Mouse (Mus musculus): ENCODE results near the gene Olfr263.
A peak's percentile ranks its signal among the peaks of the same experiment; 100 is the strongest.
"Not testable (repeated sequence)": the region's sequence is repeated elsewhere in the genome, so short reads cannot be mapped to it uniquely, and the experiment has no call there.

Gene Olfr263

GRCm38 (mm10) chr13:21129339-21129738, at the start of gene Olfr263:
Gene Olfr263 (plus strand): TSS chr13:21129639.
- not testable (repeated sequence) for DNase-seq (ENCODE audit: low read depth)

DNA sequence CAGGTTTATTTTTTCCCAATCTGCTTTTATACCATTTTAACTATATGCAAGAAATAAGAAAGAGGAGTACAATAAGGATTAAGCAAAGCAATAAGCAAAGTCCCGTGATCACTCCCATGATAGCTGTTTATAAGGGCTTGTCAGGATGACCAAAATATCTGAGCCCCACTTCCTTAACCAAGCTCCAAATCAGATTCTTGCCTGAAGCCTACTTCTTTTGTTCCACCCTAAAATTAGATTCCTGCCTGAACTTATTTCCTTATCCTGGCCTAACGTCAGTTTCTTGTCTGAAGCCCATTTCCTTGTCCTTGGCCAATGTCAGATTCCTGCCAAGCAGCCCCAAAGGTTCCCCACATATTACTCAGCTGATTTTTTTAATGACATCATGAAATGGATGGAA, 46.8 kb upstream of the Olfr263 start:
- DNase-seq (ENCODE audit: low read depth): no peak

- DNase-seq (ENCODE audit: low read depth): no peak
Observed at GRCm38 (mm10) chr13:21109759-21110158, 19.7 kb upstream of the Olfr263 start.

- DNase-seq (ENCODE audit: low read depth): no peak
Observed at GRCm38 (mm10) chr13:21110441-21110840, 19.0 kb upstream of the Olfr263 start.

GRCm38 (mm10) chr13:21111183-21111582, 18.3 kb upstream of the Olfr263 start, which contains the start of gene Olfr1369-ps1:
Gene Olfr1369-ps1 (plus strand): TSS chr13:21111483.
- not testable (repeated sequence) for DNase-seq (ENCODE audit: low read depth)

DNA sequence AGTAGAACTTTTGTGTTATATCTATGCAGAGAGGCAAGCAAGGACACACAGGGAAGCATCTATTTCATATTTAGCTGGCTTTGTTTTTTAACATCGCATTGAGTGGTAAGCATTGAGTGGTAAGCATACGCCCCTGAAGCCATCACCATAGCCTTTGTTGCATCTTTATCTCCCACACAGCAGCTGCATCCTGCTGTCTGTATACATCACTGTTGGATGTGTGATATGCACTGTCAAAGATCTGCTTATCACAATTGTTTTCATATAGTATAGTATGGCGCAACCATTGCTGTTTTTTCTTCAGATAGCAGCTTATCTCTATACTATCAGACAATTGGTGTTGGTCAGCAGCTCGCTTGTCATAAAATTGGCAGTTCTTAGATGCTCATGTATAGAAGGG, 15.3 kb upstream of the Olfr263 start:
- DNase-seq (ENCODE audit: low read depth): no peak

DNA sequence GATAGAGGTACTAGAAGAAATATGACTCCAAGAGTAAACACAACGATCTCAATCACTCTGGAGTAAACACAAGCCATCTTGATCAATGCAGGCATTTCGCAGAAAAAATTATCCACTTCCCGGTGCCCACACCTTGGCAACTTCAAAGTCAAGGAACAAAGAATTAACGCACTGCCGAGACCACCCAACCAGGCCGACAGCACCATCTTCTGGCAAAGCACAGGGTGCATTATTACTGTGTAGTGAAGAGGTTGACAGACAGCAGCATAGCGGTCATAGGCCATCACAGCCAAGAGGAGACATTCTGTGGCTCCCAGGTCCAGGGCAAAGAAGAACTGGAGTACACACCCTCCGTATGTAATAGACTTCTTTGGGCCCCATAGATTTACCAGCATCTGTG, 13.0 kb downstream of the Olfr263 start:
- DNase-seq (ENCODE audit: low read depth): no peak

DNA sequence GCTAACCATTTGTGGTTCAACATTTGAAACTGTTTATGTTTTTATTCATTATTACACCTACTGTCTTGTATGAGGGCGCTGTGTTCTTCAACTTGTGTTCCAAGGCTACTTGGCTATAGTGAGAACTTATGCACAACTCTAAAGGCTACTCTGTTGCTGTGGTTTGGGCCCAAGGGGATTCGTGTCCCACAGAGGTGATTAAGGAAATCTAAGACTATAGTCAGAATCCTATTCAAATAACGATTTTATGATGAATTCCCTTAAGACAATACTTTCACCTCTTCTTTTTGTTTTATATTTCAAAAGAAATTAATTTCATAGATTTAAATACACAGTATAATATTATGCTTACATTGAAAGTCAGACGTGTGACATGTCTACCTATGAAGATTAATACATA, 16.3 kb downstream of the Olfr263 start, which contains the start of gene Olfr1368:
Gene Olfr1368, minus strand, starts transcription at position 101 of the 400 bp plus-strand sequence.
- DNase-seq (ENCODE audit: low read depth): no peak

DNA sequence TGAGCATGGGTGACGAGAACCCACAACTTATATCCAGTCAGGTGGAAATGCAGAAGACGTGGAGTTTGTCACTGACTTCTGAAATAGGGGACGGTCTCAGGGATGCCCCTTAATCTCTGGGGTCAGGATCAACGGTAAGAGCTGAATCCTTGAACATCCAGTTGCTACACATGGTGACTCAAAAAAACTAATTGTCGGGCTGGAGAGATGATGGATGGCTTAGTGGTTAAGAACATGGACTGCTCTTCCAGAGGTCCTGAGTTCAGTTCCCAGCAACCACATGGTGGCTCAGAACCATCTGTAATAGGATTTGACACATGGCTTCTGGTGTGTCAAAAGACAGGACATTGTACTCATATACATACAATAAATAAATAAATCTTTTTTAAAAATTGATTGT, 26.4 kb downstream of the Olfr263 start:
- DNase-seq (ENCODE audit: low read depth): no peak

- DNase-seq (ENCODE audit: low read depth): no peak
Observed at GRCm38 (mm10) chr13:21158071-21158470, 28.6 kb downstream of the Olfr263 start.

- no peak for DNase-seq (ENCODE audit: low read depth)
Observed at GRCm38 (mm10) chr13:21158785-21159474, 29.5 kb downstream of the Olfr263 start.

DNA sequence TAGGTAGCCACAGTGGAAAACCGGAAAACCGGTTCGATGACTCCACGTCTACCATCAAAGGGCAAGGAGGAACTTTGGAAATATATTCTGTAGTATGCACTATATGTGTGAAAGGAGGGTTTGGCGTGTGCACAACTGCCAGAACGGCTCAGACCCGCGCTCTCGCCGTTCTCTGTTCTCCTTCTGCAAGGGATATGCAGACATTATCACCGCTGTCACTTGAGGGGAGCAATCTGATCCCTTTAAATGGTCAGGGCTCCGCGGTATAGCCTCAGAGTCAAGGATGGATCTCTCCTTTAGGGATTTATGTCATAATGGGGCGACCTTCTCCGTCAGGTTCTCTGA, 30.0 kb downstream of the Olfr263 start:
- no peak for DNase-seq (ENCODE audit: low read depth)

DNA sequence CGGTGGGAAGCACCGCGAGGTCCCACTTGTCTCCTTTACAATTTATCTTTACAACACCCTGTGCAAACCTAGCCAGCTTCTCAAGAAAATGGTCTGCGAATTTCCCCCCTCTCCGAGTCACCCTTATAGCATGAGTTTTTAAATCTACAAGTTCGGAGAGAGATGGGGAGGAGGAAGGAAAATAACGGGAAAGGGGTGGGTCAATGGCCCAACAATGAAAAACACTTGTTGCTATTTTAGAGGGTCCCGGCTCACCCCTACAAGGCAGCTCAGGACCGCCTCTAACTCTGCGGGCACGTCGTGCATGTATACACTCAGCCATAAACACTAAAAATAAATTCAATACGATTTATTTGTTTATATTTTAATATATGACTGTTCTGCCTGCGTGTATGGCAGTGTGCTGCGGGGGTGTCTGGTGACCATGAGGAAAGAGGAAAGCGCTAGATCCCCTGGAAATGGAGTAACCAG, 30.6 kb downstream of the Olfr263 start:
- DNase-seq (ENCODE audit: low read depth): no peak

GRCm38 (mm10) chr13:21160657-21161590, 31.5 kb downstream of the Olfr263 start:
- peak; percentile 86 for DNase-seq (ENCODE audit: low read depth)

DNA sequence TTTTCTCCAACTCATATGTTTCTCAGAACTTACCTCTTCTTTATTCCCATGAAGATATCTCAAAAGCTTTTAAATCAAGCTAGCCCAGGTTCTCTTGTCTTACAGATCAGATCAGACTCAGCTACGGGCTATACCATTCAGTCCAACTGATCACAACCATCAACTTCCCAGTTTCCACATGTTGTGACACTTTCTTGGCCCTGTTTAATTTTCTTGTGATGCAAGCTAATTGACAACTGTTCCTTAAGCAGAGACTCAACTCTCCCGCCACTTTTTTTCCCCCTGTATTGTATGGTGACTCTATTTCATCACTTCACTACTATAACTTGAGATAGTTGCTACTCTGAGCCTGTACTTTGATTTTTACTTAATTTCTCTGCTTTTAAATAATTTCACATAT, 32.2 kb downstream of the Olfr263 start:
- DNase-seq (ENCODE audit: low read depth): no peak

GRCm38 (mm10) chr13:21162591-21162990, 33.2 kb downstream of the Olfr263 start:
- no peak for DNase-seq (ENCODE audit: low read depth)

DNA sequence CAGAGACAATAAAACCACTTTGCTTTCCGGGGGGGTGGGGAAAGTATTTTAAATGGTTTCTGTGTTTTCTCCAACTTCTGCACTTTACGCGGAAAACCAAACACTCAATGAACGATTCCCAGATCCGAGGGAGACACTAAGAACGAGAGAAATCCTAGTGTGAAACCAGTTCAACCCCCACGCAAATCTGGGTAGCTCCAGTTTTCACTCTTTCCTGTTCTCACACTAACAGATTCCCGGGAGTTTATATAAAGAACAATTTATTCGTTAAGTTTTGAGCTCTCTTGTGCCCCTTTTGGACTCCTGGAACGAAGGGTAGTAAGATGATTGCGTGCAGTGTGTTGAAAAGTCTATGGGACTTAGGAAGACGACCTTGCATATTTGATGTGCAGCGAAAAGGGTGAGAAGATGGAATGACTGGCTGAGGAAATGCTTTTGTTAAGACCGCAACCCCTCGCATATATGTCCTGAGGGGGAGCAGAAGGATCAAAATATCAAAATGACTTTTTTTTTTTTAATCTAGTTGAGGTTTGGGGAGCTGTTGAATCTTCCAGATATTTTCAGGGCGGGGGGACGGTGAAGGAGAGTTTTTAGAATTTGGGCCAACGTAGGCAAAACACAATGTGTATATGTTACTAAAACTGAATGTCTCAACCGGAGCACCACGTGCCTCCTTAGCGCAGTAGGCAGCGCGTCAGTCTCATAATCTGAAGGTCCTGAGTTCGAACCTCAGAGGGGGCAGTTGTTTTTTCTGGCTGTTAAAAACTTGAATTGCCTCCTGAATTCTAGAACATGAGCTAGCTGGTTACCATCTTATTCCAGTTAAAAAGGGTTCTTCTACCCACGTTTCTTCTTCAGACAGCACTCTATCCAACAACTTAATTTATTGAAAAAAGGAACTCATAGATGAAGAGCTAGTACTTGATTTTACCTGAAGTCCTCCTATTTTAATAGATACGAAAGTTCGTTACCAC, 37.8 kb downstream of the Olfr263 start:
- DNase-seq (ENCODE audit: low read depth): no peak

GRCm38 (mm10) chr13:21167910-21168300, 38.5 kb downstream of the Olfr263 start:
- DNase-seq (ENCODE audit: low read depth): no peak

DNA sequence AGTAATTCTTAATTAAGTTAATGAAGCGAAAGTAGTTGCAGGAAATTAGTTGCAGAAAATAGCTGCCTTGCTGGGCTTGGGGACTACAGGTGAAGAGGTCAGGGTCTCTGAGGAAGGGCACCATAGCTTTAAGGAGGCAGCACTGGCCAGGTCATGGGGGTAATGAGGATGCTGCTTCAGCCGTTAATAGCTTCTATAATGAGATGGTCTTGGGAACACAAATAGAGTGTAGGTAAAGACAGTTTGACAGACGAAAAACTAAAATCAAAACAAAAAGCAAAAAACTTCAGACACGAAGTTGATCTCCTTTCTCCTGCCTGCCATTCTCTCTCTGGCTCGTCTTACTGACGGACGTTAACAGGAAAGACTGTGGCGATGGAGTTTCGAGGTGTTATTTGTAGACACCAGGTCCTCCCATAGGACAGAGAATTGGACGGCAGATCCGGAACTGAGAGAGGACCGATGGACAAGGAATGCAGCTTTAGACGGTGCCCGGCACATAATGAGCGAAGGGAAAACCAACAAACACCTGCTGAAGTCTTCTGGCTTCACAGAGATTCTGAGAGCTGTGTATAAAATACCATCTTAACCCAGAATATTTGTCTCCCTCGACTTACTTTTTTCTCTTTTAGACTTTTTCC, 39.1 kb downstream of the Olfr263 start:
- no peak for DNase-seq (ENCODE audit: low read depth)

DNA sequence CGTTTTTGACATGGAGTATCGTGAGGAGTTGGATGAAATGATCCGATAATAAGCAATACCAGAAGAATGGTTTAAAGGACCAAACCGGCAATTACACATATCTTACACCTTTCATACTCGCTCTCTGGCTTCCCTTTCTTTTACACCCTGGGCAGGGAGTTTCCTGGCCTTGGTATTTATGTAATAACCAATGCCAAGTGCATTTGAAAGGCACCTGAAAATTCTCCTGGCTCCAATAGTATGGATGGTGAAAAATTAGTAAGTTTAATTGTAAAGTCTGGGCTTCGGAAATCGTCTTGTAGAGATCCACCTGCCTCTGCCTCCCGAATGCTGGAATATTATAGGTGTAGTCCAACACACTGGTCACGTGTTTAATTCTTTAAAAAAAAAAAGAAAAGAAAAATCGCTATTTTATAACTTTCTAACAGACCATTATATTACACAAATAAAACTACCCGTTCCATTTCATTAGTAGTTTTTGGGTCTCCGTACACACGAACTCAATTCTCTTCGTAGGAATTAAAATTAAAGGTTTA, 39.8 kb downstream of the Olfr263 start:
- DNase-seq (ENCODE audit: low read depth): no peak
